Mouse (Mus musculus) embryonic fibroblast, embryonic 13.5 days (primary cell): Measurements from ENCODE around the gene Tac2.

Experiments used
- CTCF ChIP-seq: IDR thresholded peaks from 2 replicates; pipeline ENCODE4 v1.5.1; 2011; ENCODE audit warnings: mild to moderate bottlenecking, control low read depth, low read length, moderate library complexity, borderline replicate concordance; ENCODE audit not compliant: insufficient read depth
- POLR2A ChIP-seq: IDR thresholded peaks from 2 replicates; pipeline ENCODE4 v1.6.1; 2011; ENCODE audit warnings: low read depth, mild to moderate bottlenecking, control low read depth, low read length, moderate library complexity

- TF ChIP-seq CTCF = no peak
- no peak for TF ChIP-seq POLR2A
These were observed 24.8 kb downstream of the Tac2 start for GRCm38 (mm10) chr10:127748847-127749612.
